Mouse (Mus musculus) lung, postnatal 0 days (tissue): Measurements from ENCODE around the gene Stard10. TPM values are rescaled to one million over a fixed set of nuclear protein-coding genes. Genes with fewer than 3 reads are reported as not detected.

Experiments used
- ATAC-seq: fragments of 200-750 bp; cut with Nextera tagmentation; 2 replicates; pipeline ENCODE4 v1.8.0; 2017; ENCODE audit warnings: moderate library complexity
- DNase-seq: peaks from one replicate; pipeline ENCODE4 v3.0.0-alpha.2; 2016; ENCODE audit warnings: low spot score
- H3K27ac ChIP-seq: fragments of 300-500 bp; sonication (generic); 2 replicates; pipeline ENCODE4 v1.5.1; 2014; ENCODE audit warnings: antibody characterized with exemption, mild to moderate bottlenecking, low read length, mixed read lengths
- H3K27me3 ChIP-seq: fragments of 300-500 bp; sonication (generic); replicated peaks from 2 replicates; pipeline ENCODE4 v1.6.1; 2014; ENCODE audit warnings: low read length, mixed read lengths; ENCODE audit not compliant: insufficient read depth
- H3K36me3 ChIP-seq: fragments of 300-500 bp; sonication (generic); 2 replicates; pipeline ENCODE4 v1.6.1; 2014; ENCODE audit warnings: low read length, mixed read lengths; ENCODE audit not compliant: insufficient read depth
- H3K4me1 ChIP-seq: fragments of 300-500 bp; sonication (generic); 2 replicates; pipeline ENCODE4 v1.6.1; 2014; ENCODE audit warnings: antibody characterized with exemption, low read depth, low read length, mixed read lengths; ENCODE audit not compliant: insufficient read depth
- H3K4me2 ChIP-seq: fragments of 300-500 bp; sonication (generic); replicated peaks from 2 replicates; pipeline ENCODE4 v1.6.1; 2014; ENCODE audit warnings: low read depth, mild to moderate bottlenecking, low read length, moderate library complexity, mixed read lengths
- H3K4me3 ChIP-seq: fragments of 300-500 bp; sonication (generic); 2 replicates; pipeline ENCODE4 v1.5.1; 2014; ENCODE audit warnings: low read depth, low read length
- H3K9ac ChIP-seq: fragments of 300-500 bp; sonication (generic); replicated peaks from 2 replicates; pipeline ENCODE4 v1.6.1; 2014; ENCODE audit warnings: low read depth, mild to moderate bottlenecking
- H3K9me3 ChIP-seq: fragments of 300-500 bp; sonication (generic); 2 replicates; pipeline ENCODE4 v1.6.1; 2016; ENCODE audit warnings: low read length, mixed read lengths
- CTCF ChIP-seq: IDR thresholded peaks from 2 replicates; pipeline ENCODE4 v1.5.1; 2016; ENCODE audit warnings: antibody characterized with exemption, mild to moderate bottlenecking
- EP300 ChIP-seq: IDR thresholded peaks from 2 replicates; pipeline ENCODE4 v1.6.1; 2016; ENCODE audit warnings: antibody characterized with exemption, mild to moderate bottlenecking, control low read depth
- WGBS: fragments of 180-500 bp; shearing (Covaris S2); extraction: QIAGEN DNeasy Blood & Tissue Kit; methylation state at CpG from one replicate; pipeline ENCODE4 v1.1.7; 2014; 5-methylcytosine and 5-hydroxymethylcytosine counted together
- polyA plus RNA-seq: library from polyadenylated mRNA; unstranded; fragments of >200 nt; fragmentation: Nextera tagmentation; extraction: Ambion mirVana; gene quantifications from 2 replicates; pipeline ENCODE4 v1.2.1, GENCODE M21; 2015

Stard10 gene
- polyA plus RNA-seq, 1 experiment from 2014 or later, result 46.3 TPM

GRCm38 (mm10) chr7:101391909-101392479 lies 75.1 kb downstream of the Stard10 start:
- Histone ChIP-seq H3K9me3 (no peaks in the 10 kb centered on the region), H3K9ac (no peak overlapping the region), H3K27ac (peak overlapping the region; percentile 90), H3K4me3 (no peak overlapping the region), H3K4me2 (no peak overlapping the region), H3K4me1 (peaks cover 8% of the 10 kb centered on the region; the same call in 1 of the 2 replicates), H3K27me3 (no peaks in the 10 kb centered on the region), H3K36me3 (peaks cover 34% of the 10 kb centered on the region)
- ATAC-seq (peak; percentile 4; the same call in 1 of the 2 replicates), DNase-seq (peak; percentile 77)
- no peak for TF ChIP-seq CTCF
- peak; percentile 57; the same call in 1 of the 2 replicates for TF ChIP-seq EP300
- WGBS, result 58% methylated on average over 4 of the region's 4 CpGs

GRCm38 (mm10) chr7:101393015-101393414 lies 76.1 kb downstream of the Stard10 start:
- H3K36me3 ChIP-seq, result peaks cover 38% of the 10 kb centered on the region
- no peaks in the 10 kb centered on the region for H3K9me3 ChIP-seq
- DNase-seq (peak; percentile 62), ATAC-seq (0 out of 2 replicates have a peak, but pooled peaks have one; percentile 8)
- TF ChIP-seq EP300, result no peak
- no peak for TF ChIP-seq CTCF
- H3K4me2 ChIP-seq, result no peak overlapping the region
- peak overlapping the region; percentile 90 for H3K27ac ChIP-seq
- no peak overlapping the region for H3K4me3 ChIP-seq
- peaks cover 8% of the 10 kb centered on the region; the same call in 1 of the 2 replicates for H3K4me1 ChIP-seq
- no peaks in the 10 kb centered on the region for H3K27me3 ChIP-seq
- WGBS, result 32% methylated on average over 4 of the region's 4 CpGs
- H3K9ac ChIP-seq, result no peak overlapping the region

GRCm38 (mm10) chr7:101393694-101394504 lies 77.0 kb downstream of the Stard10 start:
- Histone ChIP-seq H3K4me2 (peak overlapping the region; percentile 52), H3K27me3 (no peaks in the 10 kb centered on the region), H3K9me3 (no peaks in the 10 kb centered on the region), H3K27ac (peak overlapping the region; percentile 90), H3K36me3 (peaks cover 40% of the 10 kb centered on the region), H3K9ac (peak overlapping the region; percentile 41; the same call in 1 of the 2 replicates), H3K4me1 (peaks cover 8% of the 10 kb centered on the region; the same call in 1 of the 2 replicates), H3K4me3 (peak overlapping the region; percentile 29)
- WGBS, result 34% methylated on average over 8 of the region's 8 CpGs
- peak; percentile 86 for ATAC-seq
- TF ChIP-seq EP300 (peak; percentile 27; the same call in 1 of the 2 replicates), CTCF (no peak; the same call in 1 of the 2 replicates)
- DNase-seq, result peak; percentile 95

GRCm38 (mm10) chr7:101394569-101394968 lies 77.7 kb downstream of the Stard10 start:
- TF ChIP-seq CTCF (no peak), EP300 (no peak)
- H3K9me3 ChIP-seq, result no peaks in the 10 kb centered on the region
- peaks cover 43% of the 10 kb centered on the region for H3K36me3 ChIP-seq
- DNase-seq, result no peak
- no peaks in the 10 kb centered on the region for H3K27me3 ChIP-seq
- peaks cover 8% of the 10 kb centered on the region; the same call in 1 of the 2 replicates for H3K4me1 ChIP-seq
- H3K9ac ChIP-seq, result peak overlapping the region; percentile 41; the same call in 1 of the 2 replicates
- 63% methylated on average over 3 of the region's 3 CpGs for WGBS
- no peak for ATAC-seq
- H3K4me3 ChIP-seq, result peak overlapping the region; percentile 29
- H3K4me2 ChIP-seq, result peak overlapping the region; percentile 52
- peak overlapping the region; percentile 90 for H3K27ac ChIP-seq

- H3K4me2 ChIP-seq, result peak overlapping the region; percentile 52
- H3K9ac ChIP-seq, result no peak overlapping the region
- DNase-seq (no peak), ATAC-seq (no peak)
- H3K9me3 ChIP-seq, result no peaks in the 10 kb centered on the region
- TF ChIP-seq EP300 (no peak), CTCF (no peak)
- H3K36me3 ChIP-seq, result peaks cover 48% of the 10 kb centered on the region
- H3K27ac ChIP-seq, result 0 out of 2 replicates have a peak overlapping the region, but pooled peaks have one; percentile 90
- H3K4me1 ChIP-seq, result peaks cover 8% of the 10 kb centered on the region; the same call in 1 of the 2 replicates
- no peaks in the 10 kb centered on the region for H3K27me3 ChIP-seq
- 55% methylated on average over 2 of the region's 2 CpGs for WGBS
- peak overlapping the region; percentile 29 for H3K4me3 ChIP-seq
Measured at GRCm38 (mm10) chr7:101395471-101395870, 78.6 kb downstream of the Stard10 start.

Other genes starting within 250 kb of the Stard10 start
- 16.0 and 17.7 TPM in 2 replicates for gene Fchsd2, start 224.2 kb upstream of the Stard10 start, polyA plus RNA-seq
- 12.9 and 17.1 TPM in 2 replicates for gene Atg16l2, start 14.8 kb upstream of the Stard10 start, polyA plus RNA-seq
- 105 and 110 TPM in 2 replicates for gene Arap1, start 31.0 kb downstream of the Stard10 start, polyA plus RNA-seq
- 4.0 and 4.2 TPM in 2 replicates for gene Gm45837, start 93.8 kb downstream of the Stard10 start, polyA plus RNA-seq
- gene Pde2a, start 104.6 kb downstream of the Stard10 start, polyA plus RNA-seq, result 3.2 and 4.3 TPM in 2 replicates